Mouse (Mus musculus) NIH3T3 (cell line): ENCODE measurements around the gene Zfp131.
"Not testable (repeated sequence)": the region's sequence is repeated elsewhere in the genome, so short reads cannot be mapped to it uniquely, and the experiment has no call there.

Experiments used
- DNase-seq: peaks from one replicate; pipeline ENCODE4 v3.0.0-alpha.2; 2012; ENCODE audit warnings: low read depth

Gene Zfp131

GRCm38 (mm10) chr13:119790761-119791579 is at the start of gene Zfp131:
Gene Zfp131, minus strand, starts transcription at chr13:119790889.
- DNase-seq: peak; percentile 96

- not testable (repeated sequence) for DNase-seq
Measured at GRCm38 (mm10) chr13:119839982-119840381, 49.3 kb upstream of the Zfp131 start.

GRCm38 (mm10) chr13:119837719-119838337 is 47.1 kb upstream of the Zfp131 start:
- not testable (repeated sequence) for DNase-seq

DNA sequence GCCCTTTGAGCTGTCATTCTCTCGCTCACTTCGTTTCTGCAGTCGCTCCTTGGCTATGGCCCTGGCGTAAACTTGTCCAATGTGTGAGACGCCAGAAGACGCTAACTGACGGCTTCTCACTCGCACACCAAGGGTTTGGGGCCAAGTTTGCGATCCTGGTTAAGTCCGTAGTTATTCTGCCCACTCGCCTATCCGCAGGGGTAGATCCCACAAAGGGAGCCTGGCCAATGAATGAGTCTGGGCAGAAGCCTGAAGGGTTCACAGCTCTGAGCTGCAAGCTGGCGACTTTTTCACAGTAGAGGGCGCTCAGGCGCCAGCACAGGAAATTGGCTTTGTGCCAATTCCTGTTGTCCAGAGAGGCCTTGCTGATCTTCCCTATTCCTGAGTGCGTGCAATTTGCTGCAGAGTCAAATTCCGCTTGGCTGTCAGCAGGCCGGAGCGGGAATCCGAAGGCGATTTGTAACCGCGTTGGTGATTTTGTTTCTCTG is 45.7 kb upstream of the Zfp131 start:
- not testable (repeated sequence) for DNase-seq

DNA sequence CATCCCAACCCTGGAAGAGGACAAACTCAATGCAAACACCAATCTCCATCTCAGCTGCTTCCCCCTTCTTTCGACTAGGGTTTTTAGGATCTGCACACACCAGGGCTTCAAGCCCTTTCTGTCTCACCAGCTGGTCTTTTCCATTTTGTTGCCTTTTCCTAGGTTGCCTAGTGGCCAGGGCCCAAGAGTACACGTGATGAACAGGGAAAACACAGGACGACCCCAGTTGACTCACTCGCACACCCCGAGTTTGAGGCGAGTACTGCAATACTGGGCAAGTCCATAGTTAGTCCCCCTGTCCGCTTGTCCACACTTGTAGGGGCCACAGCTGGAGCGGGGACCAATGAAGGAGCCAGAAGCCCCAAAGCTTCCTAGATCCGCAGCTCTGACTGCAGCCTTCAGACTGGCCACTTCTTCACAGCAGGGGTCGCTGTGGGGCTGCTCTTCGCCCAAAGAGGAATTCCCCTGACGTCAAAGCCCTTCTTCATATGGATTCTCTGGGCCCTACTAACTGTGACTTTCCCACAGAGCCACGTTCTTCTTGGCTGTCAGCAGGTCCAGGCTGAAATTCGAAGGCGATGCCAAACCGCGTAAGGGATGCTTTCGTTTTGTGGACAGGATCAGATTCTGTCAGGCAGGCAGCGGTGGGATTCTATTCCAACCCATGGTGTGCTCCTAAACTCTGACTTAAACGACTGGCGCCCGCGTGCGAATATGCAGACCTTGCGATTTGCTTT is 44.8 kb upstream of the Zfp131 start, which contains the start of gene D13Ertd608e:
Gene D13Ertd608e, plus strand, starts transcription at position 687 of the 737 bp plus-strand sequence.
- DNase-seq: peak; percentile 46

GRCm38 (mm10) chr13:119830116-119830515 is 39.4 kb upstream of the Zfp131 start, which contains the start of gene AF067063:
Gene AF067063, minus strand, starts transcription at chr13:119830216.
- not testable (repeated sequence) for DNase-seq

DNA sequence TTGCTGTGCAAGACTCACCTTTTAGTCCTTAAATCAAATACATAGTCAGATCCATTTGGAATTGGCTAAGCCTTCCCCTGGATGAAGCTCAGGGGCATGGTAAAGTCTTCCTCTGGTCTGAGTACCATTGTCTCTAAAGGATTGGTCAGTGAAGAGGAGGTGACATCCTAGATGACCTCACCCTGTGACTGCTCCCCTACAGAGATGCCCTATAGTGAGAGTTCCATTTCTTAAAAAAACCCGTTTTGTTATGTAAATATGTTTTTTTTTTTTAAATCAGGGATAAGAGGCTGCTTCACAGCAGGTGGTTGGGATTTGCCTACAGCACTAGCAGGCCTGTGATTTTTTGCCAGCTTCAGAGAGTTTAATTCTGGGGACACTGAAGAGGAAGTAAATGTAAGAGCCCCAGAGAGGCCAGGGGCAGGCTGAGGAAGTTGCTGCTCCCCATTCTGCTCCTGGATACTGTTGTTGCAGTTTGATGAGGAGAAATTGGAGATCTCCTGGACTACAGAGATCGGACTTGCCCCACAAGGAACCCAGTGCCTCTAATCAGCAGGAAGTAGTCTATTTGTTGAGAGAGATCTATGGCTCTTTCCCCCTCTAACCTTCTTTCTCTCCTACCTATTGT is 27.0 kb upstream of the Zfp131 start:
- DNase-seq: no peak

- no peak for DNase-seq
Measured at GRCm38 (mm10) chr13:119816798-119817197, 26.1 kb upstream of the Zfp131 start.

DNA sequence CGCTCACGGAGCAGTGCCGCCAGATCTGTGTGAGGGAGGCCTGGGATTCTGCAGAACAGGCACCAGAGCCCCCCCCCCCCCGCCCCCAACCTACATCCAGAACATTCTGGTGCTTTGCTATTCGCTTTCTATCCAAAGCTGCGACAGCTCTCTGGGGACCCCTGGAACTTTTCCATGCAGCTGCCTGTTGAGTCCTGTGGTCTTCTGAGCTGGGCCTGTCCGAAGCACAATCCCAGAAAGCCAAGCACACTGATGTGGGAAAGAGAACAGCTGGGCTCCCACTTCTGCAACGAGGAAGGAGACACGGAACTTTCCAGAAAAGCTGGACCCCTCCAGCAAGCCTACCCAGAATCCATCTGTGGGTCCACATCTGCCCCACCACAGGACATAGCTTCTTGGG is 19.3 kb upstream of the Zfp131 start:
- DNase-seq: no peak

DNA sequence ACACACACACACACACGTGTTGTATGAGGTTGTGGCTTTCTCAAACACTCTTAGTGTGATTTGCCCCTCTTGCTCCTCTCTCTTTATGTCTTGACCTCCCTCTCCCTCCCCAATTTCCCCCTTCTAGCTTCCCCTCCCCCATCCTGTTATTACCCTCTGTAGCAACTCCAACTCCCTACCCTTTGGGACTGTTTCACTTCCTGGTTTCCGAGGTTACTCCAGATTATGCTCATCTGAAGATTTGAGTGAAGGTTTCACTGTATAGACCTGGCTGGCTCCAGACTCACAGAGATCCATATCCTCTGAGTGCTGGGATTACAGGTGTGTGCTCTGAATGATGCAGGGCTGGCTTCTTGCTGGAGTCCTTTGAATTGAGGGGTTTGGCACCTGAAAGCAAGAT is 18.2 kb upstream of the Zfp131 start:
- DNase-seq: no peak

- DNase-seq: no peak
Measured at GRCm38 (mm10) chr13:119797656-119798055, 7.0 kb upstream of the Zfp131 start.

DNA sequence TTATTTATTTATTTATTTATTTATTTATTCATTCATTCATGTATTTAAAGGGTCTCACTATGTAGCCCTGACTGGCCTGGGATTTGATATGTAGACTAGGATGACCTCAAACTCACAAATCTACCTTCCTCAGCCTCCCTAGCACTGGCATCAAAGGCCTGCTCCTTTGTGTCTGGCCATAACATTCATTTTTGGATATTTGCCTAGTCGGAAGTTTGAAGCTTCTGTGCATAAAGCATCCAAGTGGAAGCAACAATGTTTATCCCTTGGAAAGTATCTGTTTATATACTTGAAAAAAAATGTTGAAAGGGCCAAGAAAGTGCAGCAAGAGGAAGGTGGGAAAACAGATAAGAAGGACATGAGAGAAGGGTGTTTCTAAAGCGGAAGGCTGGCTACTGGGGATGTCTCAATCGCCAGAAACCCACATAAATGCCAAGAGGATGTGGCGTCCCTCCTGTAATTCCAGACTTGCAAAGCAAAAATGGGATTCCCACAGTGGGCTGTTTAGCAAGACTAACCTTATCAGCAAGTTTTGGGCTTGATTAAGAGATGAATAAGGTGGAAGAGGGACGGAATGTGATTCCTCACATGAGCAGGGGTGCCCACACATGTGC is 2.2 kb upstream of the Zfp131 start:
- DNase-seq: no peak

DNA sequence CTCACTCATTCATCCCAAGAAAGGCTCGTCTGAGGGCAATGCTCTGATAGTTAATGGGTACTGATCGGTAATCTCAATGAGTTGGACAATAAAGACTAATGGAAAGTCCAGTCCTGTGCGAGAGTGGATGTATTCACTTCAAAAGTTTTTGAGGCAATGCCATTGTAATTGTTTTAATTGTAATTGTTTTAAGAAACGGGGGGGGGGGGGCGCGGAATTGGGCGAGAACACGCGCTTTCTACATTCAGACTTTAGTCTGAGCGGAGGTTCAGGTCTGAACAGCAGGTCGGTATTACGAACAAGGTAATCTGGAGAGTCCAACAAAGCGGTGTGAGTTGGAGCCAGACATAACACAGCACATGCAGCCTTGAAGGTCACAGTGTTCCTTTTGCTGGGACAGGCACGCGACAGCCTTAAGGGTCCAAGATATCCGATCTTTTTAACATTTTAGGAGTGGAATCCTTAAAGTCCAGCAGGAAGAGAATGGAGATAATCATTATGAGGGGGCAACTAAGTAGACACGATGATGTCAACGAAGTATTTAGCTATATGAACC is 969 bp upstream of the Zfp131 start:
- DNase-seq: peak; percentile 3

DNA sequence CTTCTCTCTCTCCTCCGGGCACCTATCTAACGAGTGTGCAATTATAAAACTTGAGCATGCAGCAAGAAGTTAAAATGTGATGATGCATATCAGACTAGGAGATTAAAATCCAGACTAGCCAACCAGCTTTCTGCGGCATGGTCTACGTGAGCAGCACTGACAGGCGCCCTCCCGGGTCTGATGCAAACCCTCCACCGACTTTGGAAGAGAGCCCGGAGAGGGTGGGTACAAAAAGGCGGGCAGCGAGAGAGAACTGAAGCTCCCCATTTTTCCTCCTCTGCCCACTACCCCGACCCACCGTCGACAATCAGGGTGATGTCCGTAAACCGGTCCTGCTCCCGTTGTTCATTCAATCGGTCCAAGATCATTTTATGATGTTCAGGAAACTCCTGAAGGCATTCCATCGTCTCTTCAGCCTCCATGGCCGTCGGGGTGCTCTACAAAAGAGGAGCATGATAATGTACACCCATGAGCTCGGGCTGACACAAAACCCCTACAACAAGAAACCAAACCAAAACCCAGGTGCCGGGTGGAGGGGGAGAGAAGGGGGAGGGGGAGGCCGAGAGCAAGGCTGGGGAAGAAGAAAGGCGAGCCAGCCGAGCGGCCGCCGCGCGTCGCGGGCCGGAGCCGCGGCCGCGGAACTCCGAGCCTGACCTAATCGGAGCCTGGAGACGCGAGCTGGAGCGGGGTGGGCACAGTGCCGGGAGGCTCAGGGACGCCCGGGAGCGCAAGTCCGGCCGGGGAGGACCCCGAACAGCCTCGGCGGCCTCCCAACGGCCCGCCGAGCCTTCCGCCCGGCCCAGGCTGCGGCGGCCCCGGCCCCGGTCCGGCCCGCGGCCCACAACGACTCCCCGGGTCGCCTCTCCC is 605 bp downstream of the Zfp131 start:
- peak; percentile 83 for DNase-seq

GRCm38 (mm10) chr13:119783581-119783980 is 7.1 kb downstream of the Zfp131 start:
- DNase-seq: no peak

DNA sequence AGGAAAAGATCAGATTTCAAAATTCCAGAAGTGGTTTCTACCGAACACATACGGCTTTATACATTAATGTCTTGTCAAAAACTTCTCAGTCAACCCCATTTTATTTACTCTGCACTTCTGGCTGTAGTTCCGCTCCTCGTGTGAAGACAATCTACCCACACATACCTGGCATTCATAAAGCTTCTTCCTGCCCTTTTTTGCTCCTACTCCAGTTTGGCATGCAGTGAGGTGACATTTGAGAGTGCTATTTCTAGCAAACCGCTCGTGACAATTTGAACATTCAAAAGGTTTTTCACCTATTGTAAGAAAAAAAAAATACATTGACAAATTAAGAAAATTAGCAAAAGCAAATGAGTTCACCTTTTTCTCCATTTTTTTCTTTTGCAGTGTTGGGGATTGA is 22.1 kb downstream of the Zfp131 start:
- DNase-seq: no peak

GRCm38 (mm10) chr13:119766480-119766879 is 24.2 kb downstream of the Zfp131 start:
- no peak for DNase-seq

- DNase-seq: peak; percentile 43
Measured at GRCm38 (mm10) chr13:119756831-119757230, 33.9 kb downstream of the Zfp131 start.

DNA sequence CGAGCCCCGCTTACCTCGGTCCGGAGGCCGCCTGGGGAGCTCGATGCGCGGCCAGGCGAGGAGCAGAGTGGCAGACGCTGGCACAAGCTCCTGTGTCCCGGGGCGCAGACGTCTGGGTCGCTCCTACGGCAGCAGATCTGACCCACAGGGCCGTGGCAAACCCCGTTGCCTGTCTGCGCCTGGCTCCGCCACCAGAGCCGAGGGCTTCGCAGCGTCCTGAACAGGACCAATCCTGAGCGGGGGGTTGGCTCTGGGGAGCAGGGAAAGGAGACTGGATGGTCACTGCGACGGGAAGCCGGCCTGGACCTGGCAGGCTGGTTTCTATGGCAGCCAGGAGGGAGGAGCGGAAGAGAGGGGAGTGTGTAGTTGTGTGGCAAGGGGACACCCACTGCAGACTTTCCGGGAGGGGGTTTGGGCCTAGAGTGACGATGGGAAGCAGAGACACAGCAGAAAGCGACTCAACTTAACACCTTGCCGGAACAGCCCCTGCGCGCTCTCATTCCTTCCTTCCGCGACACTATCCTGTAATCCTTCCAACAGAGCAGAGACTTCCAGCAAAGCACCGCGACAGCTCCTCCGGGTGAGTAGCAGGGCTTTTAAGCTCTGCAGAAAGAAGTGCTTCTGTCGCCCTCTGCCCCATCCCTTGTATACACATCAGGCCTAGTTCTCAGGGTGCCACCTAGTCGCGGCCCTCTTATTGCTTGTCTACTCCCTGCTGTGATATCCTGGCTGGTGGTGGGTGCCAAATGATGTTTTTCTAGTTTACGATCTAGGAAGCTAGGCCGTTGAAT is 34.8 kb downstream of the Zfp131 start, which contains the start of gene Nim1k:
Gene Nim1k, minus strand, starts transcription at position 202 of the 791 bp plus-strand sequence.
- DNase-seq: peak; percentile 83
